Mouse (Mus musculus) brain, embryonic 18.5 days (tissue): ENCODE results near the gene Rasd2.

ENCODE experiments used
- DNase-seq: peaks from one replicate; pipeline ENCODE4 v3.0.0-alpha.2; 2012; ENCODE audit warnings: low read depth, low spot score

The Rasd2 gene

DNA sequence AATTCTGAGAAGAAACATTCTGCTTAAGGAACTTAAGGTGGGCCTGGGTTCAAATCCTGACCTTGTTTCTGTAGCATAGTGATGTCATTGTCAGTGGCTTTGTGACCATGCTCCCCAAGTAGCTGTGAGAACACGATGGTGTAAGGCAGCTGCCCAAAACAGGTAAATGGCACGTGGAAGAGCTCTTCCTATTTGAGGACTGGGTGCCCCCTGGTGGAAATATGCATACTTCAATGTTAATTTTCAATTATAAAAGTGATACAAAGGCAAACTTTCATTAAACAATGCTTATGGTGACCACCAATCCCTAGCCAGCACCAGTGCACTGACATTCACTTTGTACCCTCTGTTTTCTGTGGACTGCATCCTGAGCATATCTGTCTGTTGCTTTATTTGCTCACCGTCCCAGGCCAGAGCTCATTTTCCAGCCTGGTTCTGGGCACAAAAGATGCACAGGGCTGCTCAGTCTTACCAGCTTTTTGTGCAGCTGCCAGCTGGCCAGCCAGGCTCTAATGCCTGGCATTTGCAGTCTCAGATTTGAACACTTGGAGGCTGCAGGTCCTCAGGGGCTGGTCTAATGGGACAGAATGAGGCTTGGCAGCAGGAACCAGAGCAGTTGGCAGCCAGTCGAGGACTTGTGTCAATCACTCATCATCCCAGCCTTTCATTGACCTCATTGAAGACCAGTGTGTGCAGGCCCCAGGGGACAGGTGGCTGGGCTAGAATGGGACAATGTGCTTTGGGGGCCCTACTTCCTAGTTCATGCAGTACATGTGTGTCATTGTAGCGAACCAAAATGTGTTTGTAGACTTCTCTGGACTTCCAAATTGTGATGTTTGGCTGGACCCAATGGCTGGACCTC lies 6.4 kb downstream of the Rasd2 start:
- DNase-seq: no peak

DNA sequence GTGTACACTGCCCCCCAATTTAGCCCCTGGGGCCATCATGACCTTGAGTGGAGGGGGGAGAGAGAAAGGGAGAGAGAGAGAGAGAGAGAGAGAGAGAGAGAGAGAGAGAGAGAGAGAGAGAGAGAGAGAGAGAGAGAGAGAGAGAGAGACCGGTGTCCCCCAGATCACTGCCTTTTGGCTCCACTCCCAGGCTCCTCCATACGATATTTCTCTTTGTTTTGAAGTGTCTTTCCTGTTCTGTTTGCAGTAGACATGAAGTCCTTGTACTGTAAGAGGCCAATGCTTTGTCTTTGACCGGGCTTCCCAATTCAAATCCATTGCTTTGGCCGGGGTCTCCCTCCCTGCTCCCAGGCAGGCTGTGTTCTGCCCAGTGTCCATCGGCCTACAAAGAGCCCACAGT lies 8.9 kb downstream of the Rasd2 start:
- no peak for DNase-seq

DNA sequence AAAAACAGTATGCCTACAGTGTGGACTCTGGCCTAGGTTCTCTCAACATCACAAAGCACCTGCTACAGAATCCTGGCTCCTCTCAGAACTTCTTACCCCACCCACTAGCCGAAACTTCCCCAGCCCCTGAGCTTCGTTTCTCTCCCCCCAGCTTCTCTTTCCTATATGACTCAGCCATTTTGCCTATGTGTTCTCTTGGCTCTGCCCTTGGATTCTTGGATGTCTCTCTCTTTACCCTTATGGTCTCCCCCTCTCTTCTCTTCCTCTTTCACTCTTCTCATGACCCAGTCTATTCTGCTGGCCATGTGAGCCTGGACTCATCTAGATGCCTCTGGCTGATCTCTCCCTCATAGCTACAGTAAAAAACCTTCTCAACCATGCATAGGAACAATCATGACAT lies 13.0 kb downstream of the Rasd2 start:
- DNase-seq: no peak

DNA sequence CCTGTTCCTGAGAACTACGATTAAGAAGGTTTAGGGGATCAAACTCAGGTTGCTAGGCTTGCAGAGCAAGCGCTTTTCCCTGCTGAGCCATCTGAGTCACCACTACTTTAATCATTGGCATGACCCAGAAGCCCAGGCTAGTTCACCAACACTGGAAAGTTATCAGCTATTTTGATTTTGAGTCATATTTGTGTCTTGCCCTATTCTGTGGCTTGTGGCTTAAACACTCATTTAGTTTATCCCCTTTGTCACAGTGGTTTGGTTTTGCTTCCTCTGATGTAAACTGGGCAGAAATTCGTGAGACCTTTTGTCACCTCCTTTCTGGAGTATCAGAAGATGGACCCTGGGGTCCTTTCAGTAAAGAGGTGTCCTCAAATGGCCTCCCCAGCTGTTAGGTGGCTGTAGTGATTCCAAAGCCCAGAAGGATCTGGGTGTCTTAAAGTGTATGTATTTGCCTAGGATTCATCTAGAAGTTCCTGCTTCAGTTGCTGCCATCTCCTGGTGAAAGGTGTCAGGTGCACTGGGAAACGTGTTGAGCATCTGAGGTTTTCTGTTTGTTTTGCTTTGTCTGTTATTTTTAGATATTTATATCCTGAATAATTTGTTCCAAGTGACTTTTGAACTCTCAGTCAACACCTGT lies 20.3 kb downstream of the Rasd2 start:
- DNase-seq: no peak

DNA sequence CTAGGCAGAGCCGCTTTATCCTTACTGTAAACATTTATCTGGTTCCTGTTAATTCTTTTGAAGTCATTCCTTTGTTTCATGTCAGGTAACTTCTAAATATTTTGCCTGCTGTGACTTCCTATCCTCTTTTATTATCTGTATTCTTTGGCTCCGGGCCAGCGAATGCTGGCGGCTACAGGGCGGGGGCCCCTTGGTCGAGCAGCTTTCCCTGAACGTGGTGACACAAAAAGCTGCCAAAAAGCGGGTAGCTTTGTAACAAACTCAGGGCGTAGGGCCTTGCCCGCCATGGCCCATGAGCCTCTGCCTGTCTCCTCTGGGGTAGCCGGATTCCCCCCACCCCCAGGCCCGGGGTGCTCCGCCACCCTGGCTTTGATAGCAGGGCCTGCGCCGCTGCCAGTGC lies 33.6 kb downstream of the Rasd2 start:
- no peak for DNase-seq

DNA sequence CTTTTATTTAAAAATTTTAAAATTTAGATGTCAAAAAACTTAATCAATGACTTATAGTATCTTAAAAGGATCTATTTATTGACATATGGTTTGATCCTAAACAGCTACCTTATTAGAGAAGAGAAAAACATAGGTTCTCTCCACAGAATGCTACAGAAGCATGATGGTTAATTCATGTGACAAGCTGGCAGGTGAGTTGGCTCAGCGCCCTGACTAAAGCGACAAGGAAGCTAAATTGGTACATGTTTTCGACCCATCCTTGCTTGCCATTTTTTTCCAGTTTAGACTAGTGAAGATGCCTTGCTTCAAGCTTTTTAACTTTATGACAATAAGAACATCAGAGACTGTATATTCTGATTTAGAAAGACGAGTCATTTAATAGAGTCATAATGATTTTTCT lies 35.4 kb downstream of the Rasd2 start:
- DNase-seq: no peak

DNA sequence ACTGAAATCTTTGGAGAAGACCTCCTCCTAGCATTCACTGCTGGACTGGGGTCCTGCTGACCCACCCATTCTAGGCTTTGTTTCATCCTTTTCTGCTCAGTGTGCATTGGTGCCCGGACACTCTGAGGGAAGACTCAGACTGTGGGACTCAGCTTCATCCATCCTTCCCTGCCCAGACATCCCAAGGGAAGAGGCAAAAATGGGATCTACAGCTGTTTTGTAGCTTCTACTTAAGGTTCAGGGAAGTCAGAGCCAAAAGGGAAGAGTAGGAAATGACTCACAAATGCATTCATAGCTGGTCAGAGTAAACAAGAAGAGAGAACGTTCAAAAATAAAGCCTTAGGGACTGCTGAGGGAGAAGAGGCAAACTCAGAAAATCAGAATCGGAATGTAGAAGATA lies 40.3 kb downstream of the Rasd2 start:
- DNase-seq: no peak

DNA sequence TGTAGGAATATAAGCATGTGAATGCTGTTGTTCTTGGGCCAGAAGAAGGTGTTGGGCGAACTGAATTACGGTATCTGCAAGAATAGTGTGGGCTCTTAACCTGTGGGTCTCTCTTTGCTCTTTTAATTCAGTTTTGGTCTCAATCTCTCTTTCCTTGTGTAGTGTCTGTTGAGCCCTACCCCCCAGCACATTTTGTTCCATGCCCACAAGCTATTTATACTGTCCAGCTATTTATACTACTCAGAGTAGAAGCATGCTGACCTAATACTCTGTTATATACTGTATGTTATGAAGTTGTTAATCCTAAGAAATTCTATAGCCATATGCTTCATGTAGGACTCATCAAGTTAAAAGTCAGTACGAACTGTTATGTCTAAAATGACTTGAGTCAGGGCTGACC lies 41.9 kb downstream of the Rasd2 start:
- no peak for DNase-seq

DNA sequence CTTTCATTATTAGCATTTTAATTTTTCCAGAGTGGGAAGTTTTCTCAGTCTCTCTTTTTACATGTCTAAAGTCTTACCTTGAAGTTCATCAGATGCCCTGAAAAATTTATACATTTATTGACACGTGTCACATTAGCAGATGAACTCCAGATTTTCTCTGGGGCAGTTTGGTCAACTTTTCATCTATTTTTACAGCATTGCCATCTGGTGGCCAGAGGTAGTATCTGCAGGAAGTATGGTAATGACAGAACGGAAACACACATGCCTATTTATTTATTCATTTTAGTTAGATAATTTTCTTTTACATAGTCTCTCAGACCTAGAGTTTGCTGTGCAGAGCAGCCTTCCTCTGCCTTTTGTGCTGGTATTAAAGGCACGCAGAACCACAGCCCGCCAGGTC lies 58.4 kb downstream of the Rasd2 start:
- no peak for DNase-seq
